Mouse (Mus musculus): ENCODE measurements around the gene Chp2.
A peak's percentile ranks its signal among the peaks of the same experiment; 100 is the strongest.

Gene Chp2

DNA sequence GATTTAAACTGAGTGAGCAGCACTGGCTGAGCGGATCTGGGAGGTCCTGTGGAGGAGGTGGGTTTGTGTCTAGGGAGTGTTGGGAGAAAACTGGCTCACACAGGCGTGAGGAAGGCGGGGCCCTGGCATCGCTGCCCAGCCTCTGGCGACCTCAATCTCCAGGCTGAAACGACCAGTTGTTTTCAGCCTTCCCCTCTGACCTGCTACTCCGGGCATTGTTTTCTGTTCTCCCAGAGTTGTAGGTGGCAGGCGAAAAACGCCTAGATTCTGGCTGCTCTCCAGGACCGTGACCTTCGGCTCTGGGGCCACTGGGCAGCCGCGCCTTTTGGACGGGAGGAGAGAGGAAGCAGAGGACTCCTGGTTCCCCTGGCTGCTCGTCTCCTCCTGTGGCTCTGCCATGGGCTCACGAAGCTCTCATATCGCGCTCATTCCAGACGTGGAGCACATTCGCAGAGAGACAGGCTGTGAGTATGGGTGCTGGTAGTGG lies at the start of gene Chp2:
Chp2 (plus strand) TSS at position 182 of the 487 bp plus-strand sequence.
- DNase-seq (ENCODE audit: low spot score in 2 of 2), result no peak

- no peak for DNase-seq (ENCODE audit: low spot score in 2 of 2)
These were observed 48.6 kb upstream of the Chp2 start for GRCm38 (mm10) chr7:122170705-122171104.

DNA sequence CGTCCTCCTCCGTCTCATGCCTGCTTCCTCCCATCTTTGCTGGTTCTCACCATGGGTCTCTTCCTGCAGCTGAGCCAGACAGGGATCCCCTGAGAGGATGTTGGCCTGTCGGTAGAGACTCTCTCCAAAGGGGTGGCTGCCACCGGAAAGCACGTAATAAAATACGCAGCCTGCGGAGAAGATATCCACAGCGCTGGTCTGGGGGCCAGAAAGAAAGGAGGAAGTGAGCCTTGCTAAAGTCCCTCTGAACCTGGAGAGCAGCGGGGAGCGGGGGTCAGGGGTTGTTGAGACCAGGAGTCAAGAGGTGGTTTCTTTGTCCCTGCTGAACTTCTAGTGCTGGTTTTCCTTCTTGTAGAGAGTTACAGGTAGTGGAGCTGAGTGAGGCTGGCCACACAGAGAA lies 47.7 kb upstream of the Chp2 start:
- DNase-seq (ENCODE audit: low spot score in 2 of 2), result no peak

DNA sequence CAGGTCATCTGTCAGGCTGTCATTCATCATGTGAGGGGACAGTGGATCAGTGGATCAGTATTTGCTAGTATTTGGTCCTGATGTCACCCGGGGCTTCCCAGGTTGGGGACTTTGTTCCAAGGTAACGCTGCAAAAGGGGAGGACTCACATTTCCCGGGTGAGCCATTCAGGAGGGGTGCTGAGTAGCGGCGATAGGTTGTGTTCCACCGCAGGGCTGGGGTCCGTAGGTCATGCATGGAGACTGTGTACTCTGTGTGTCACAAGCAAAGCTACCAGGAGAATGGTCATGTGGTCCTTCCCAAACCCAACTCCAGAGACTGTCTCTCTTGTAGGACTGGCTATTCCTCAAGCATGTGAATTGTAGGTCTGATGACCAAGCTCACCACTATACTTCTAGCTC lies 38.6 kb upstream of the Chp2 start:
- DNase-seq (ENCODE audit: low spot score in 2 of 2), result no peak

DNA sequence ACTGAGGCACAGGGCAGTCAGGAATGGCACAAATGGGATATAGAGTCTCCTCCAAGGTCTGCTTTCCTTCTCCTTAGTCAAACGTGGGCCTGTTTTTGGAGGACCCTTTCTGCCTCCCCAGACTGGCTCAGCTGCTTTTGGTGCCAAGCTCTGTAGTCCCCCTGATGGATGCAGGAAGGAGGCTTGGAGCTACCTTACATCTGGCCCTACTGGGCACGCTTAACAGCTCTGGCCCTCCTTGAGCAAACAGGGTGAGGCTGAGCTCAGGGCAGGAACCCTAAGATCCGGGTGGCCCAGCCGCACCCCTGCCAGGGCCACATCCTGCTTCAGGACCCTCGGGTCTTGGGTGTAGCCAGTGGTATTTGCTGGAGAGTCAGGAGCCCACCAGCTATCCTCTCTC lies 34.7 kb upstream of the Chp2 start:
- no peak for DNase-seq (ENCODE audit: low spot score in 2 of 2)

- no peak for DNase-seq (ENCODE audit: low spot score in 2 of 2)
These were observed 33.3 kb upstream of the Chp2 start, which contains the start of gene Ern2 for GRCm38 (mm10) chr7:122186043-122186442. TSS of gene Ern2 (minus strand) at chr7:122186207.

GRCm38 (mm10) chr7:122189484-122189883 lies 29.8 kb upstream of the Chp2 start:
- peak in 1 of 2 experiments; percentile 41 for DNase-seq (ENCODE audit: low spot score in 2 of 2)

- no peak for DNase-seq (ENCODE audit: low spot score in 2 of 2)
These were observed 28.2 kb upstream of the Chp2 start for GRCm38 (mm10) chr7:122191097-122191496.

GRCm38 (mm10) chr7:122193919-122194318 lies 25.4 kb upstream of the Chp2 start:
- DNase-seq (ENCODE audit: low spot score in 2 of 2), result no peak

DNA sequence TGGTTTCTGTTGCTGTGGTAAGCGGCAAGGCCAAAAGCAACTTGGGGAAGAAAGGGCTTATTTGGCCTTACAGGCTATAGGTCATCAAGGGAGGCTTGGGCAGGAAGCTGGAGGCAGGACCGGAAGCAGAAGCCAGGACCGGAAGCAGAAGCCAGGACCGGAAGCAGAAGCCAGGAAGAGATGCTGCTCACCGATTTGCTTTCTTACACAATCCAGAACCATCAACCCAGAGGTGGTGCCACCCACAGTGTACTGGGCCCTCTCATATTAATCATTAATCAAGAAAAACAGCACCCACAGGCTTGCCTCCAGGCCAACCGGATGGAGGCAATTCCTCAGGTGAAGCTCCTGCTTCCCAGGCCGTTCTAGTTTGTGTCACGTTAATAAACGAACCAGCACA lies 22.5 kb upstream of the Chp2 start:
- no peak for DNase-seq (ENCODE audit: low spot score in 2 of 2)

DNA sequence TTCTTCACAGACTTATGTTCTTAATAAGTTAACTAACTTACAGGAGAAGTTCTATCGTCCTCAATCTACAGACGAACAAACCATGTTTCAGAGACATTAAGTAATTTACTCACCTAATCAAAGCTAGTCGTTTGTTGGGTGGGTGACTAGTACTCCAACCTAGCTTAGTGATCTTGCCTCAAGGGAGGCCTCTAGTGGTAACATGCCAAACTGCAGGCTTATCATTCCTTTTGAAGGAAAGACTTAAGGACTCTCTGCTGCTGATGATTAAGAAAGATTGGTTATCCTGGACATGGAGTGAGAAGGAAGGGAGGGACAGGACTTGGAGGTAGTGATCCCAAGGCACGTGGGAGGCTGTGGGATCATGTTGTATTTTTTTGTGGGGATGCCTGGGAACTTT lies 22.0 kb upstream of the Chp2 start:
- DNase-seq (ENCODE audit: low spot score in 2 of 2), result peak; percentile 39 to 64

DNA sequence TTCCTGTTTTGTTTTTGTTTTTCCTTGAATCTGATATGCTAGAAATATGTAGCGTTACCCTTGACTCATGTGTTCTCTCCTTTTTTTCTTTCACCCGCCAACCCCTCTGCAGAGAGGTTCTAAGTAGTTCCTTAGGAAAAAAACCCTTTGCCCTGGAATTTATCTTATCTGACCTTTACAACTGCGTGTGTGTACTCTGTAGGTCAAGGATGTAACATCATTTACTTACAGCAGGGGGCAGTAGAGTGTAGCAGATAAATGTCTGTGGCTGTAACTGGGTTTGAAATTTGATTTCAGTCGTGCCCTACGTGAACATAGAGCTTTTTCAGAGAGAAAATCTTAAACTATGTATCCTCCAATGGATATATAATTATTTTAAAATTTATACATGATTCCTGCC lies 20.0 kb upstream of the Chp2 start:
- DNase-seq (ENCODE audit: low spot score in 2 of 2), result peak in 1 of 2 experiments; percentile 39

- DNase-seq (ENCODE audit: low spot score in 2 of 2), result no peak
These were observed 15.4 kb upstream of the Chp2 start for GRCm38 (mm10) chr7:122203936-122204335.

- DNase-seq (ENCODE audit: low spot score in 2 of 2), result no peak
These were observed 13.2 kb upstream of the Chp2 start for GRCm38 (mm10) chr7:122206121-122206520.

GRCm38 (mm10) chr7:122208276-122209021 lies 10.8 kb upstream of the Chp2 start:
- no peak for DNase-seq (ENCODE audit: low spot score in 2 of 2)

DNA sequence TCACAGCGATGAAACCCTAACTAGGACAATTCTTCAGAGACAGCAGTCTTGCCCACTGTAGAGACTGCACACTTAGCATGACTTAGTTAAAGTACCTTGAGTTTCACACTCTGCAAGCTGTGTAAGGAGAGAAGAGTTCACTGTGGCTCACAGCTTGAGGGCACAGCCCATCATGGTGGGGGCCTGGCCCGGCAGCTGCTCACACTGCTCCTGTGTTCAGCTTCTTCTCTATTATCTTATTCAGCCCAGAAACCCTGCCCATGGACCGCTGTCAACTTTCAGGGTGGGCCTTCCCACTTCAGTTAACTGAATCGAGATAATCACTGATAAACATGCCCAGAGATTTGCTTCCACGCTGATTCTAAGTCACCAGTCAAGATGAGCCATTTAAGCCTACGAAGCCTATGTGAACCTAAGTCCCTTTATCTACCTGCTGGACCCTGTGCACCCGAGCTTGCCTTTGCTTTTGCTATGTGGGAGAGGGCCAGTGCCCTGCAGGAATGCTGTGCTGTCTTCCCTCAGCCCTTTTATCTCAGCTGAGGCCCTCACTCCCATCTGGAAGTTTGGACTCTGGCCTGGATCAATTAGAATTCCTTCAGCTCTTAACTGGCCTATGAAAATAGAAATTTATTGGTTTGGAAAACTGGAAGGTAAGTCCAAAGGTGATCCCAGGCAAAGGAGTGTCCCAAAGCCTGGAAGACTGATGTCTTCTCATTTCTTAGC lies 6.9 kb downstream of the Chp2 start:
- DNase-seq (ENCODE audit: low spot score in 2 of 2), result no peak

GRCm38 (mm10) chr7:122226744-122227143 lies 7.4 kb downstream of the Chp2 start:
- peak in 1 of 2 experiments; percentile 1 for DNase-seq (ENCODE audit: low spot score in 2 of 2)

DNA sequence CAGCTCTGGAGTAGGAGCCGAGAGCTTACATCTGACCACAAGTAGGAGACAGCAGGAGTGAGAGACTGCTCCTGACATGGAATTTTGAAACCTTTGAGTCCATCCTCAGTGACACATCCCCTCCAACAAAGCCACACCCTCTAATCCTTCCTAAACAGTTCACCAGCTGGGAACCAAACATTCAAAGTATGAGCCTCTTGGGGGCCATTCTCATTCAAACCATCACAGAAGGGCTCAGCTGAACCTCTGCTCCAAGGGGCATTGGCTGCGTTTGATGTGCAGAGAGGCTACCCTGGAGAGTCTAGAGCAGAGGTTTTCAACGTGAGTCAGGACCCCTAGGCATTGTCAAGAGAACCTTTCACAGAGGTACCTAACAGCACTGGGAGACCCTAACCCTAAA lies 10.0 kb downstream of the Chp2 start:
- no peak for DNase-seq (ENCODE audit: low spot score in 2 of 2)

GRCm38 (mm10) chr7:122229916-122230315 lies 10.6 kb downstream of the Chp2 start:
- no peak for DNase-seq (ENCODE audit: low spot score in 2 of 2)

DNA sequence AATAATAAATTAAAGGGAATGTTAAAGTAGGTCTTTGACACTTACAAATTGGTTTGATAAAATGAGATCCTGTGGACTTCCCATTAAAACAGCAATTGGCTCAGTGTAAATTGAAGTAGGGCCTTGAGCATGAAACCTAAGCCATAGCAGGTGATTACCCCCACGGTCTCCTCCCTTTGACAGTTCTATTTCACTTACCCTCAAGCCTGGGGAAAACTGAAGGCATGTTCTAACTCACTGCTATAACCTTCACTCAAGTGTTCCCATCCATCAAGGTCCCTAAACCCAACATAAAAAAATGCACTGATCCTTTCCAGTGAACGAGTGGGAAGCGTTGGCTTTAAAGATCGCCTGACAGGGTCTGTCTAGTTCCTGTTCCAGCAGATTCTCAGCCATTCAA lies 11.6 kb downstream of the Chp2 start:
- DNase-seq (ENCODE audit: low spot score in 2 of 2), result no peak

GRCm38 (mm10) chr7:122238939-122239338 lies 19.6 kb downstream of the Chp2 start:
- DNase-seq (ENCODE audit: low spot score in 2 of 2), result no peak

DNA sequence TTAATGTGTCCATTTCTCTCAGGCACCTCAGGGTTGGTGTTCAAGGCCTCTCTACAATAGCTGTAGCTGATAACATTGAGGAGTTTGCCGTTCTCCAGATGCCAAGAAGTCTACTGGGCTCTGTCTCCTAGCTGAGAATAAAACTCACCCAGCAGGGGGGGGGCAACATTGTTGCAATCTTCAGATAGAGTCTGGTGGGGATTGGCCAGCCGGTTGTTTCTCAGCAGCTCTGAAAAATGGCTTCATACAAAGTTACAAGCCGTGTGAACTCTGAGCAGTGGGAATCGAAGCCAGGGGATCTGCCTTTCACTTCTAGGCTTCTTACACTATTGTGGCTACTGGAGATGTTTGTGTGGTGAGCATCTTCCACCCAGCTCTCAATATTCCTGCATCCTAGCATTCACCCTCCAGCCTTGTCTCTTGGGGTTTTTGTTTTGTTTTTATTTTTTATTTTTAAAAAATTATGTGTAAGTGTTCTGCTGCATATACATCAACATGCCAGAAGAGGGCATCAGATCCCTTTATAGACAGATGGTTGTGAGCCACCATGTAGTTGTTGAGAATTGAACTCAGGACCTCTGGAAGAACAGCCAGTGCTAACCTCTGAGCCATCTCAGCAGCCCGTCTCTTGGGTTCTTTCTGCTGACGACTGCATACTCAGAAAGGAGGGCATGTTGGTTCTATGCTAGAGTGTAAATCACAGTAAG lies 21.3 kb downstream of the Chp2 start:
- no peak for DNase-seq (ENCODE audit: low spot score in 2 of 2)
